Mouse (Mus musculus) kidney, embryonic 15.5 days (tissue): ENCODE data around the gene Rpl12. TPM values are rescaled to one million over a fixed set of nuclear protein-coding genes. Genes with fewer than 3 reads are reported as not detected.
A peak's percentile ranks its signal among the peaks of the same experiment; 100 is the strongest.

ENCODE experiments used
- ATAC-seq: fragments of 200-750 bp; cut with Nextera tagmentation; replicated peaks from 2 replicates; pipeline ENCODE4 v1.8.0; 2017; ENCODE audit warnings: moderate TSS enrichment; ENCODE audit not compliant: low FRiP score
- H3K27ac ChIP-seq: fragments of 300-500 bp; sonication (generic); 2 replicates; pipeline ENCODE4 v1.5.1; 2015; ENCODE audit warnings: mild to moderate bottlenecking, inconsistent platforms
- H3K27me3 ChIP-seq: fragments of 300-500 bp; sonication (generic); 2 replicates; pipeline ENCODE4 v1.6.1; 2015; ENCODE audit warnings: inconsistent platforms
- H3K36me3 ChIP-seq: fragments of 300-500 bp; sonication (generic); 2 replicates; pipeline ENCODE4 v1.6.1; 2015; ENCODE audit warnings: inconsistent platforms
- H3K4me1 ChIP-seq: fragments of 300-500 bp; sonication (generic); 2 replicates; pipeline ENCODE4 v1.6.1; 2015; ENCODE audit warnings: inconsistent platforms
- H3K4me2 ChIP-seq: fragments of 300-500 bp; sonication (generic); 2 replicates; pipeline ENCODE4 v1.6.1; 2015; ENCODE audit warnings: moderate library complexity, mild to moderate bottlenecking, inconsistent platforms
- H3K4me3 ChIP-seq: fragments of 300-500 bp; sonication (generic); replicated peaks from 2 replicates; pipeline ENCODE4 v1.5.1; 2015; ENCODE audit warnings: mild to moderate bottlenecking, inconsistent platforms
- H3K9ac ChIP-seq: fragments of 300-500 bp; sonication (generic); 2 replicates; pipeline ENCODE4 v1.6.1; 2015; ENCODE audit warnings: mild to moderate bottlenecking, inconsistent platforms
- H3K9me3 ChIP-seq: fragments of 300-500 bp; sonication (generic); replicated peaks from 2 replicates; pipeline ENCODE4 v1.6.1; 2016; ENCODE audit warnings: inconsistent platforms
- WGBS: fragments of 180-500 bp; shearing (Covaris S2); methylation state at CpG from one replicate; pipeline ENCODE4 v1.1.7; 2015; ENCODE audit warnings: mixed read lengths; 5-methylcytosine and 5-hydroxymethylcytosine counted together
- polyA plus RNA-seq: library from polyadenylated mRNA; unstranded; fragments of >200 nt; fragmentation: Nextera tagmentation; extraction: Ambion mirVana; gene quantifications from 2 replicates; pipeline ENCODE4 v1.2.1, GENCODE M21; 2015

The Rpl12 gene
- polyA plus RNA-seq, 1 experiment from 2014 or later = 204 TPM

DNA sequence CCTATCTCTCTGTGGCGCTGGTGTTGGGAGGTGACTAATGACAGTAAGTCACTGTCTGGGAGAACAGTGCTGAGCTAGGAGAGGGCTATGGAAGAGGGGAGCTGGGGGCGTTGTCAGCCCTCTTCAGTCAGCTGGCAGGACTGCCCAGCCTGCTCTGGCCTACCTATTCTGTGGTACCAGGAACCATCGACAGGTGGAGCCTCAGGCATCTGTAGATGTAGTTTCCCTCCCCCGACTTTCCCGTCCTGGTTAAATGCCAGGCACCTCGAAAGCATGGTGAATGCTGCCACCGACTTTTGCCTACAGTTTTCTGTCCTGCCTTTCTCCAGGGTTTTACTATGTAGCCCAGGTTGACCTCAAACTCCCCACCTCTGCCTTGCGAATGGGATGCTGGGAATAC, 4.0 kb upstream of the Rpl12 start:
- peaks cover 44% of the 10 kb centered on the region for H3K36me3 ChIP-seq
- peaks cover 12% of the 10 kb centered on the region for H3K4me1 ChIP-seq
- H3K27me3 ChIP-seq = no peaks in the 10 kb centered on the region
- H3K9ac ChIP-seq = no peak overlapping the region
- peaks cover 5% of the 10 kb centered on the region; the same call in 1 of the 2 replicates for H3K9me3 ChIP-seq
- ATAC-seq = no peak
- no peak overlapping the region for H3K4me3 ChIP-seq
- no peak overlapping the region for H3K4me2 ChIP-seq
- H3K27ac ChIP-seq = no peak overlapping the region
- WGBS = 55% methylated on average over 8 of the region's 8 CpGs

GRCm38 (mm10) chr2:32960273-32960672, 1.1 kb upstream of the Rpl12 start:
- Histone ChIP-seq H3K27me3 (no peaks in the 10 kb centered on the region), H3K4me1 (peaks cover 37% of the 10 kb centered on the region), H3K36me3 (peaks cover 47% of the 10 kb centered on the region), H3K9me3 (no peaks in the 10 kb centered on the region), H3K4me2 (peak overlapping the region; percentile 68), H3K4me3 (peak overlapping the region; percentile 90), H3K27ac (no peak overlapping the region), H3K9ac (peak overlapping the region; percentile 75)
- ATAC-seq = no peak
- 84% methylated on average over 4 of the region's 4 CpGs for WGBS

DNA sequence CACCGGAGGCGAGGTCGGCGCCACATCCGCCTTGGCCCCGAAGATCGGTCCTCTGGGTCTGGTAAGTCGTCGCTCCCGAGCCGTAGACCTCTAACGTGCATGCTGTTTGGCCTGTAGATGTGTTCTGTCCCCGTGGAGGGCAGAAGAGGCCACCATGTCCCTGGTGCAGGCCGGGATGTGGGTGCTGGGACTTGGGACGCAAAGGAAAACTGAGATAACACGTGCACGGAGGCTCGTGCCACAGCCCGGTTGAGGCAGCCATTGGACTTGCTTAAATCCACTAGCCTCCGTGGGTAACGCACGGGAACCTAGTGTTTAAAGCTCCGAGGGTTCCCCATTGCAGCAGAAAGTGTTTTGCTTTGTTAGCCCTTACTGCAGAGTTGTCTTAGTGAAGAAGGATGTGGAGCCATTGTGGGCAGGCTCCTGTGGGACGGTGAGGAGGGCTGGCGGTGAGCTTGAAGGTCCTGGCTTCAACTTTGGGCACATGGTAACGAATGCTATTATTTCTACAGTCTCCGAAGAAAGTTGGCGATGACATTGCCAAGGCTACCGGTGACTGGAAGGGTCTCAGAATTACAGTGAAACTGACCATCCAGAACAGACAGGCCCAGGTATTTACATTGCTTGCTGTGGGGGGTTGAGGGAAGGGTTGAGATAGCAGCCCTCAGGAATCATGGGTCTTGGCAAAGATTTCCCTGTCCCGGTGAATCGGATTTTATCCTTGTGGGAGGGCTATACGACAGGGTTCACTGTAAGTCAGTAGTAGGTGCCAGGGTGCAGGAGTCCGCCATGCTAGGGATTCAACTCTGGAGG, 909 bp downstream of the Rpl12 start:
- WGBS = 1% methylated on average over 33 of the region's 33 CpGs
- H3K27ac ChIP-seq = peak overlapping the region; percentile 91
- no peak for ATAC-seq
- no peaks in the 10 kb centered on the region for H3K9me3 ChIP-seq
- no peaks in the 10 kb centered on the region for H3K27me3 ChIP-seq
- peak overlapping the region; percentile 90 for H3K4me3 ChIP-seq
- peak overlapping the region; percentile 98 for H3K9ac ChIP-seq
- peak overlapping the region; percentile 68 for H3K4me2 ChIP-seq
- H3K36me3 ChIP-seq = peaks cover 38% of the 10 kb centered on the region
- H3K4me1 ChIP-seq = peaks cover 53% of the 10 kb centered on the region

GRCm38 (mm10) chr2:32962875-32963220, 1.5 kb downstream of the Rpl12 start:
- no peaks in the 10 kb centered on the region for H3K27me3 ChIP-seq
- peak overlapping the region; percentile 90 for H3K4me3 ChIP-seq
- peak overlapping the region; percentile 68 for H3K4me2 ChIP-seq
- peaks cover 32% of the 10 kb centered on the region for H3K36me3 ChIP-seq
- H3K9me3 ChIP-seq = no peaks in the 10 kb centered on the region
- H3K4me1 ChIP-seq = peaks cover 59% of the 10 kb centered on the region
- 2% methylated on average over 9 of the region's 9 CpGs for WGBS
- H3K27ac ChIP-seq = peak overlapping the region; percentile 91
- no peak for ATAC-seq
- peak overlapping the region; percentile 98 for H3K9ac ChIP-seq

- no peaks in the 10 kb centered on the region for H3K9me3 ChIP-seq
- peaks cover 27% of the 10 kb centered on the region for H3K36me3 ChIP-seq
- no peaks in the 10 kb centered on the region for H3K27me3 ChIP-seq
- H3K4me1 ChIP-seq = peaks cover 61% of the 10 kb centered on the region
- H3K9ac ChIP-seq = peak overlapping the region; percentile 98
- 63% methylated on average over 4 of the region's 4 CpGs for WGBS
- peak overlapping the region; percentile 68 for H3K4me2 ChIP-seq
- peak overlapping the region; percentile 91 for H3K27ac ChIP-seq
- peak overlapping the region; percentile 90 for H3K4me3 ChIP-seq
- no peak for ATAC-seq
Observed at GRCm38 (mm10) chr2:32963544-32963943, 2.2 kb downstream of the Rpl12 start.

DNA sequence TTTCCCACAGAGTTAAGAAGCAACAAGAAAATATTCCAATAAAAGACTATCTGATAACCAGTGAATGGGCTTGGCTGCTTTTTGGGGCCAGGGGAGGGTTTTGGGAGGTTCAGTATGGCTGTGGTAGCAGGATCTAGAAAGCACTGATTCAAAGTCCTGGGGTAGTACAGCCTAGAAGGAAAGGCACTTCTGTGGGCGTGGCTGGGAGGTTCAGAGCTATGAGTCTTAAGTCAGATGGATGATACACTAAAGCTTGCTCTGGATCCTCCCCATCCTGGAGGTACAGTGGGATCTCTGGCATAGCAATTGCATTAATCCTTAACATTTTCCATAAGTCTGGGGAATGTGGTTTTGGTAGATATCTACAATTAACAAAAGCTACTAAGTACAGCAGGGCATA, 2.6 kb downstream of the Rpl12 start:
- Histone ChIP-seq H3K4me2 (peak overlapping the region; percentile 68), H3K36me3 (peaks cover 27% of the 10 kb centered on the region), H3K4me3 (peak overlapping the region; percentile 90), H3K4me1 (peaks cover 61% of the 10 kb centered on the region), H3K9ac (peak overlapping the region; percentile 98), H3K9me3 (no peaks in the 10 kb centered on the region), H3K27me3 (no peaks in the 10 kb centered on the region), H3K27ac (peak overlapping the region; percentile 46)
- ATAC-seq = no peak
- WGBS = 73% methylated on average over 1 of the region's 1 CpGs

GRCm38 (mm10) chr2:32964659-32965457, 3.5 kb downstream of the Rpl12 start:
- no peaks in the 10 kb centered on the region for H3K27me3 ChIP-seq
- 34% methylated on average over 10 of the region's 10 CpGs for WGBS
- no peaks in the 10 kb centered on the region for H3K9me3 ChIP-seq
- peak overlapping the region; percentile 68 for H3K4me2 ChIP-seq
- peaks cover 61% of the 10 kb centered on the region for H3K4me1 ChIP-seq
- ATAC-seq = no peak
- H3K27ac ChIP-seq = peak overlapping the region; percentile 46
- no peak overlapping the region for H3K9ac ChIP-seq
- peak overlapping the region; percentile 8; the same call in 1 of the 2 replicates for H3K4me3 ChIP-seq
- peaks cover 27% of the 10 kb centered on the region for H3K36me3 ChIP-seq

GRCm38 (mm10) chr2:32965511-32966183, 4.3 kb downstream of the Rpl12 start:
- H3K9me3 ChIP-seq = no peaks in the 10 kb centered on the region
- H3K4me1 ChIP-seq = peaks cover 53% of the 10 kb centered on the region
- 13% methylated on average over 7 of the region's 7 CpGs for WGBS
- H3K27me3 ChIP-seq = no peaks in the 10 kb centered on the region
- no peak for ATAC-seq
- H3K4me3 ChIP-seq = peak overlapping the region; percentile 56; the same call in 1 of the 2 replicates
- H3K27ac ChIP-seq = peak overlapping the region; percentile 99; the same call in 1 of the 2 replicates
- H3K4me2 ChIP-seq = peak overlapping the region; percentile 90
- peaks cover 27% of the 10 kb centered on the region for H3K36me3 ChIP-seq
- H3K9ac ChIP-seq = 0 out of 2 replicates have a peak overlapping the region, but pooled peaks have one; percentile 81

DNA sequence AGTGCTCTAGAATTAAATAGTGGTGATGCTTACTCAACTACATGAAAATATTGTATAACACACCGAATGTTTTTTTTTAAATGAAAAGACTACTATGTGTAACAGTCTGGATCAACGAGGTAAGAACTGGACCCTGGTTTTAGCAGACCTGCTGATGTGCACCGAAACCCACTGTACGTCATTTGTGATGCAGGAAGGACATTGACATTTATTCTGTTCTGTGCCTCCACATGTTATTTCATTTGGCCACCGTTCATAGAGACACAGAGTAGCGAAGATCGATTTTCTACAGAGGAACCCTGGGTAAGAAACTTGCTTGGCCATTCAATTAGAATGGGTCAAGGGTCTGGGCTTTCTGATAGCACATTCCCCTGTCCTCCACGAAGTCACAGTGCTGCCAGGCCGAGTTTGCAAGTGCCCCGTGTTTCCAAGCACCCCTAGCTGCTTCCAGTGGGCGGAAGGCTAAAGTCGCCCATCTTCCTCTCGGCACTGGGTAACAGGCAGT, 4.9 kb downstream of the Rpl12 start:
- peak overlapping the region; percentile 90 for H3K4me2 ChIP-seq
- no peak; the same call in 1 of the 2 replicates for ATAC-seq
- 7% methylated on average over 13 of the region's 13 CpGs for WGBS
- no peaks in the 10 kb centered on the region for H3K9me3 ChIP-seq
- peaks cover 48% of the 10 kb centered on the region for H3K4me1 ChIP-seq
- peak overlapping the region; percentile 56 for H3K4me3 ChIP-seq
- H3K27me3 ChIP-seq = no peaks in the 10 kb centered on the region
- H3K9ac ChIP-seq = peak overlapping the region; percentile 81
- H3K36me3 ChIP-seq = peaks cover 27% of the 10 kb centered on the region
- peak overlapping the region; percentile 99 for H3K27ac ChIP-seq

DNA sequence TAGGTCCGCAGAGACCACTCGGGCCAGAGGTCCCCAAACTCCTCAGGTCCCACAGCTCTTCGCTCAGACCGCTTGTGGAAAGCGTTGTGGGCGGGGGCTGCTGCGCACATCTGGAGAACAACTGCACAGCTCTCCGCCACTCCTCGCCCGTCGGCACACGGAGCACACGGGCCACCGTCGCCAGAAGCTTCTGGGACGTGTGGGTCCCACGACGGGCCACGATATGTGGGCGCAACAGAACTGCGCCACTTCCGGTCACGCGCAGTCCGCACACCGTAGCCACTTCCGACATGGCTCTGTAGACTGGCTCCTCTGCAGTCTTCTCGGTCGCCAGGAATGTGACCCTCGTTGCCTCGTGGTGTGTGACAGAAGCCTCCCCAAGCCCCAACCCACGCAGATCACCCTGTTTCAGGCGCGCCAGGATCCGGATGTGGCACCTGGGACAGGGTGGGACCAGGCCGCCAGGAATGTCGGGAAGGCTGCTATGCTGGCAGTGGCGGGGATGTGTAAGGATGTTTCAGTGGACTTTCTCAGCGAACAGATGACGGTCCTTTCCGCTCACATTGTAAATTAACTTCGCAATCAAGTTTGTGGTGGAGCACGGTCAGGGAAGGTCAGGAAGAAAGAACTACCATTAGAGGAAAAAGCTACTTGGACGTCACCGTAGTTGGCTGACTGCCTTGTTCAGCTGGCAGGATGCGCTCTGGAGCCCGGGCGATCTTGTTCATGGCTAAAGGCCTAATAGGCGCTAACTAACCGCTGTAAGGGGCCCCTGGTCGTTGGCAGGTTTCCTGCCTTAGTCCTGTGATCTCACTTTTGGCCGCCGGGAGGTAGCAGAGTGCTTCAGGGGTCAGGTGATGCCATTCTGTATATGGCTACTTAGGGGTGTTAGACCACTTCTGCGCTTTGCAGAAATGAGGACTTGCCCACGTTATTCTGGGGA, 5.6 kb downstream of the Rpl12 start:
- Histone ChIP-seq H3K9ac (peak overlapping the region; percentile 81), H3K4me1 (peaks cover 48% of the 10 kb centered on the region), H3K4me2 (peak overlapping the region; percentile 90), H3K27ac (peak overlapping the region; percentile 99), H3K27me3 (no peaks in the 10 kb centered on the region), H3K9me3 (no peaks in the 10 kb centered on the region), H3K4me3 (peak overlapping the region; percentile 56), H3K36me3 (peaks cover 27% of the 10 kb centered on the region)
- WGBS = under 1% methylated on average over 55 of the region's 55 CpGs
- ATAC-seq = peak; percentile 86
